Mouse (Mus musculus) bone marrow, adult 2 months (tissue): ENCODE measurements around the gene Lpar2. TPM values are rescaled to one million over a fixed set of nuclear protein-coding genes. Genes with fewer than 3 reads are reported as not detected.
A peak's percentile ranks its signal among the peaks of the same experiment; 100 is the strongest.

Experiments
- H3K27ac ChIP-seq: fragments of 200-500 bp; 2 replicates; pipeline ENCODE4 v1.5.1; 2012; ENCODE audit warnings: low read depth, mild to moderate bottlenecking, control low read depth, inconsistent platforms, low read length; ENCODE audit not compliant: control insufficient read depth, poor library complexity, insufficient read depth
- H3K4me1 ChIP-seq: fragments of 200-500 bp; 2 replicates; pipeline ENCODE4 v1.6.1; 2011; ENCODE audit warnings: low read length; ENCODE audit not compliant: control insufficient read depth, insufficient read depth
- H3K4me3 ChIP-seq: fragments of 200-500 bp; replicated peaks from 2 replicates; pipeline ENCODE3; 2011; ENCODE audit warnings: mild to moderate bottlenecking, low read depth, low read length, control low read depth; ENCODE audit not compliant: control insufficient read depth
- CTCF ChIP-seq: fragments of 200-500 bp; IDR thresholded peaks from 2 replicates; pipeline ENCODE4 v1.5.1; 2011; ENCODE audit warnings: low read length, control low read depth; ENCODE audit not compliant: control insufficient read depth, insufficient read depth
- POLR2A ChIP-seq: fragments of 200-500 bp; IDR thresholded peaks from 2 replicates; pipeline ENCODE4 v1.6.1; 2011; ENCODE audit warnings: low read depth, mild to moderate bottlenecking, control low read depth, low read length, borderline replicate concordance; ENCODE audit not compliant: control insufficient read depth
- WGBS: fragments of 180-500 bp; shearing (Covaris S2); methylation state at CpG from one replicate; pipeline ENCODE4 v1.1.7; 2018; 5-methylcytosine and 5-hydroxymethylcytosine counted together
- polyA plus RNA-seq: library from polyadenylated mRNA; stranded (reverse); fragments of >200 nt; gene quantifications from 2 replicates; pipeline ENCODE4 v1.2.4, GENCODE M21; 2011; ENCODE audit warnings: low replicate concordance; ENCODE audit not compliant: missing spikeins, insufficient read depth, insufficient read length

Lpar2 gene
- 1.3 and 3.8 TPM in 2 replicates for polyA plus RNA-seq

GRCm38 (mm10) chr8:69822386-69823191, at the start of gene Lpar2:
Gene Lpar2, plus strand, starts transcription at chr8:69822429.
- H3K4me3 ChIP-seq: peak within 1 kb of the TSS; percentile 62
- WGBS: 3% methylated on average over 33 of the region's 35 CpGs
- peak within 1 kb of the TSS; percentile 28; the same call in 1 of the 2 replicates for H3K27ac ChIP-seq
- H3K4me1 ChIP-seq: peaks cover 2% of the 10 kb centered on the region
- TF ChIP-seq POLR2A (peak; percentile 34; the same call in 1 of the 2 replicates), CTCF (no peak)

GRCm38 (mm10) chr8:69774503-69775148, 47.6 kb upstream of the Lpar2 start, which contains the start of gene Gm20422:
Gene Gm20422, minus strand, starts transcription at chr8:69774886.
- peak; percentile 89; the same call in 1 of the 2 replicates for TF ChIP-seq POLR2A
- no peak for TF ChIP-seq CTCF
- WGBS: under 1% methylated on average over 41 of the region's 41 CpGs
- Histone ChIP-seq H3K4me1 (peaks cover 1% of the 10 kb centered on the region; the same call in 1 of the 2 replicates), H3K27ac (peak within 1 kb of the TSS; percentile 99), H3K4me3 (peak within 1 kb of the TSS; percentile 91)

DNA sequence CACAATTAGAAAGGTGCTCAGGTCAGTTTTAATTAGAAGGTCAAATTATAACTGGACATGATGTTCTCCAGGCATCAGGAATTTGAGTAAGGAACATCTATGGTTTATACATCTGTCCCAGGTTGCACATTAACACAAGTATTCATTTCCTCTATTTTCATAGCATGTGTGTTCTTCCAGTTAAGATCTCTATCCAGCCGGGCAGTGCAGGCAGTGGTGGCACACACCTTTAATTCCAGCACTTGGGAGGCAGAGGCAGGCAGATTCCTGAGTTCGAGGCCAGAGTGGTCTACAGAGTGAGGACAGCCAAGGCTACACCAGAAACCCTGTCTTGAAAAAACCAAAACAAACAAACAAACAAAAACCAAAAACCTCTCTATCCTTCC, 47.1 kb upstream of the Lpar2 start:
- TF ChIP-seq POLR2A (no peak), CTCF (no peak)
- 36% methylated on average over 2 of the region's 2 CpGs for WGBS
- Histone ChIP-seq H3K4me1 (peaks cover 1% of the 10 kb centered on the region; the same call in 1 of the 2 replicates), H3K4me3 (peak overlapping the region; percentile 54), H3K27ac (peak overlapping the region; percentile 60)

DNA sequence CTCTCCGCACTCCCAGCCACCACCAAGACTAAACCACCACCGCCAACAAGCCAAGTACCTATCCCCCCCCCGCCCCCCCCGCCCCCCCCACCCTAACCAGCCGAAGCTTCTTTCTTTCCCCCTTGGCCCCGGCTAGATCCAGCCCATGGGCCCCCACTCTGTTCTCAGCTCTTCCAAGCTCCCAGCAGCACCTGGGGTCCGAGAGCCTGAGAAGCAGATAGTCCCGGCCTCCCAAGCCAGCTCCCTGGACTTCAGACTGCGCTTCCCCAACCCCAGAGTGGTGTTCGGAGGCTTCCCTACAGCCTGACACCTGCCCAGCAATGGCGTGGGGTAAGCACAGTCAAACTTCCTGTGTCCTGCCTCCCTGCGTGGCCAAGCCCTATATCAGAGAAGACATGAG, 45.1 kb upstream of the Lpar2 start:
- peaks cover 1% of the 10 kb centered on the region; the same call in 1 of the 2 replicates for H3K4me1 ChIP-seq
- WGBS: 80% methylated on average over 12 of the region's 12 CpGs
- TF ChIP-seq POLR2A (no peak), CTCF (no peak)
- no peak overlapping the region for H3K4me3 ChIP-seq
- H3K27ac ChIP-seq: no peak overlapping the region

DNA sequence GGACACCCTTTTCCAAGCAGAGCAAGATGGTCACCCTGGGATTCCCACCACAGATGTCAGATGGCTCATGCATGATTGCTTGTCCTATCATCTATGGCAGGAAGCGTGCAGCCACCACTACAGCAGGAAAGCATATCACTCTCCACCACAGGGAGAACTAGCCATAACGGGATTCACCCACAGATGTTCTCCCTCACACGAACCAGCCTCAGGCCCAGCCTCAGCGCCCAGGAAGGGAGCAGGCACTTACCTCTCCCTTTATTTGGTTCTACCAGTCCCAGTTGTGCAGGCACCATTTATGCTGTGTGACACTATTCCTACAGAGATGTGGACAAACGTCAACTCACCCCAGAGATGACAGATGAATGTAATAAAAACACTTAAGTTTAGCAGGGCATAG, 33.1 kb upstream of the Lpar2 start:
- 51% methylated on average over 5 of the region's 5 CpGs for WGBS
- Histone ChIP-seq H3K4me3 (no peak overlapping the region), H3K4me1 (no peaks in the 10 kb centered on the region; the same call in 1 of the 2 replicates), H3K27ac (no peak overlapping the region)
- TF ChIP-seq CTCF: no peak
- TF ChIP-seq POLR2A: no peak

DNA sequence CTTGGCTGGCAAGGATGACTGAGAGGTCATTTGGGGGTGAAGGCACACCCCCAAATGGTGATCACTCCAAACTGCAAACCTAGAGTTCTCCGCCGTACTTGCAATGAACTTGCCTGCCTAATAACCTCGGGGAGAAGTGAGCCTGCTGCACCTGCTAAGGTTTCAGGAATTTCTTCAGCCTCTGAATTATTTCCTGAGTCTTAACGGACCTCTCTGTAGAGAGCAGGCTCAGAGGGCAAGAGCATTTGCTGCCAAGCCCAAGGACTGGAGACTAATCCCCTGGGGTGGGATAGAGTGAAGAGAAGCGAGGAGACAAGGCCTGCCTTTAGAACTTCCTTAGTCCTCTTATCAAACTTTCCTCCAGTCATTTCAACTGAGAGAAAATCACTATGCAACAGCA, 32.5 kb upstream of the Lpar2 start:
- Histone ChIP-seq H3K4me3 (no peak overlapping the region), H3K4me1 (no peaks in the 10 kb centered on the region; the same call in 1 of the 2 replicates), H3K27ac (no peak overlapping the region)
- WGBS: 43% methylated on average over 5 of the region's 5 CpGs
- TF ChIP-seq CTCF (no peak), POLR2A (no peak)

- H3K4me1 ChIP-seq: no peaks in the 10 kb centered on the region; the same call in 1 of the 2 replicates
- H3K27ac ChIP-seq: no peak overlapping the region
- WGBS: 22% methylated on average over 11 of the region's 11 CpGs
- no peak for TF ChIP-seq CTCF
- no peak for TF ChIP-seq POLR2A
- H3K4me3 ChIP-seq: peak overlapping the region; percentile 83
Measured at GRCm38 (mm10) chr8:69790364-69790763, 31.9 kb upstream of the Lpar2 start.
